Mouse (Mus musculus): Measurements from ENCODE around the gene Coa3.

- TF ChIP-seq GATA1 (IDR thresholded peaks at IDR 0.05; ENCODE audit: borderline replicate concordance, low read length) (no peak), FLI1 (IDR thresholded peaks at IDR 0.05; ENCODE audit: low read length) (no peak)
These were observed 19.6 kb downstream of the Coa3 start for GRCm38 (mm10) chr11:101259261-101259712.

Measured in megakaryocyte, embryonic 14.5 days (primary cell).